Mouse (Mus musculus): ENCODE measurements around the gene Usf2. TPM values are rescaled to one million over a fixed set of nuclear protein-coding genes. Genes with fewer than 3 reads are reported as not detected.

The Usf2 gene
- polyA plus RNA-seq, 1 experiment, result 30.7 TPM

- peaks cover 6% of the 10 kb centered on the region; the same call in 1 of the 2 replicates for H3K27me3 ChIP-seq (ENCODE audit: control insufficient read depth)
- peaks cover 11% of the 10 kb centered on the region for H3K4me1 ChIP-seq (ENCODE audit: control insufficient read depth)
- no peak overlapping the region for H3K4me3 ChIP-seq (replicated peaks)
- no peaks in the 10 kb centered on the region for H3K9me3 ChIP-seq (ENCODE audit: control insufficient read depth, low read length)
- no peak for TF ChIP-seq GATA1 (IDR thresholded peaks at IDR 0.05; ENCODE audit: low read length)
- TF ChIP-seq TAL1 (IDR thresholded peaks at IDR 0.05; ENCODE audit: low read length), result no peak
- peaks cover 3% of the 10 kb centered on the region; the same call in 1 of the 2 replicates for H3K36me3 ChIP-seq (ENCODE audit: control insufficient read depth)
These were observed 7.8 kb upstream of the Usf2 start for GRCm38 (mm10) chr7:30964366-30964765.

GRCm38 (mm10) chr7:30962862-30963261 lies 6.3 kb upstream of the Usf2 start:
- no peaks in the 10 kb centered on the region for H3K9me3 ChIP-seq (ENCODE audit: control insufficient read depth, low read length)
- no peak for TF ChIP-seq TAL1 (IDR thresholded peaks at IDR 0.05; ENCODE audit: low read length)
- no peak for TF ChIP-seq GATA1 (IDR thresholded peaks at IDR 0.05; ENCODE audit: low read length)
- peaks cover 24% of the 10 kb centered on the region for H3K4me1 ChIP-seq (ENCODE audit: control insufficient read depth)
- H3K36me3 ChIP-seq (ENCODE audit: control insufficient read depth), result peaks cover 16% of the 10 kb centered on the region
- peaks cover 6% of the 10 kb centered on the region; the same call in 1 of the 2 replicates for H3K27me3 ChIP-seq (ENCODE audit: control insufficient read depth)
- no peak overlapping the region for H3K4me3 ChIP-seq (replicated peaks)

- Histone ChIP-seq H3K36me3 (ENCODE audit: control insufficient read depth) (peaks cover 20% of the 10 kb centered on the region), H3K4me3 (replicated peaks) (no peak overlapping the region), H3K9me3 (ENCODE audit: control insufficient read depth, low read length) (no peaks in the 10 kb centered on the region), H3K27me3 (ENCODE audit: control insufficient read depth) (peaks cover 6% of the 10 kb centered on the region; the same call in 1 of the 2 replicates), H3K4me1 (ENCODE audit: control insufficient read depth) (peaks cover 41% of the 10 kb centered on the region)
- no peak for TF ChIP-seq TAL1 (IDR thresholded peaks at IDR 0.05; ENCODE audit: low read length)
These were observed 3.3 kb upstream of the Usf2 start for GRCm38 (mm10) chr7:30959786-30960349.

GRCm38 (mm10) chr7:30958866-30959487 lies 2.4 kb upstream of the Usf2 start:
- peaks cover 29% of the 10 kb centered on the region for H3K36me3 ChIP-seq (ENCODE audit: control insufficient read depth)
- peaks cover 6% of the 10 kb centered on the region; the same call in 1 of the 2 replicates for H3K27me3 ChIP-seq (ENCODE audit: control insufficient read depth)
- no peak for TF ChIP-seq GATA1 (IDR thresholded peaks at IDR 0.05; ENCODE audit: low read length)
- no peak for TF ChIP-seq TAL1 (IDR thresholded peaks at IDR 0.05; ENCODE audit: low read length)
- no peak overlapping the region for H3K4me3 ChIP-seq (replicated peaks)
- peaks cover 43% of the 10 kb centered on the region for H3K4me1 ChIP-seq (ENCODE audit: control insufficient read depth)
- no peaks in the 10 kb centered on the region for H3K9me3 ChIP-seq (ENCODE audit: control insufficient read depth, low read length)

GRCm38 (mm10) chr7:30958109-30958865 lies 1.7 kb upstream of the Usf2 start:
- TF ChIP-seq GATA1 (IDR thresholded peaks at IDR 0.05; ENCODE audit: low read length) (no peak), TAL1 (IDR thresholded peaks at IDR 0.05; ENCODE audit: low read length) (no peak)
- H3K36me3 ChIP-seq (ENCODE audit: control insufficient read depth), result peaks cover 36% of the 10 kb centered on the region
- H3K9me3 ChIP-seq (ENCODE audit: control insufficient read depth, low read length), result no peaks in the 10 kb centered on the region
- peak overlapping the region; percentile 97 for H3K4me3 ChIP-seq (replicated peaks)
- H3K4me1 ChIP-seq (ENCODE audit: control insufficient read depth), result peaks cover 38% of the 10 kb centered on the region
- peaks cover 6% of the 10 kb centered on the region; the same call in 1 of the 2 replicates for H3K27me3 ChIP-seq (ENCODE audit: control insufficient read depth)

GRCm38 (mm10) chr7:30957367-30957783 lies 772 bp upstream of the Usf2 start:
- peaks cover 45% of the 10 kb centered on the region for H3K36me3 ChIP-seq (ENCODE audit: control insufficient read depth)
- peak overlapping the region; percentile 97 for H3K4me3 ChIP-seq (replicated peaks)
- TF ChIP-seq GATA1 (IDR thresholded peaks at IDR 0.05; ENCODE audit: low read length) (no peak), TAL1 (IDR thresholded peaks at IDR 0.05; ENCODE audit: low read length) (no peak)
- no peaks in the 10 kb centered on the region for H3K9me3 ChIP-seq (ENCODE audit: control insufficient read depth, low read length)
- peaks cover 38% of the 10 kb centered on the region for H3K4me1 ChIP-seq (ENCODE audit: control insufficient read depth)
- peaks cover 6% of the 10 kb centered on the region; the same call in 1 of the 2 replicates for H3K27me3 ChIP-seq (ENCODE audit: control insufficient read depth)

- peaks cover 38% of the 10 kb centered on the region for H3K4me1 ChIP-seq (ENCODE audit: control insufficient read depth)
- H3K9me3 ChIP-seq (ENCODE audit: control insufficient read depth, low read length), result no peaks in the 10 kb centered on the region
- TF ChIP-seq TAL1 (IDR thresholded peaks at IDR 0.05; ENCODE audit: low read length), result no peak
- no peak for TF ChIP-seq GATA1 (IDR thresholded peaks at IDR 0.05; ENCODE audit: low read length)
- no peaks in the 10 kb centered on the region for H3K27me3 ChIP-seq (ENCODE audit: control insufficient read depth)
- H3K4me3 ChIP-seq (replicated peaks), result peak overlapping the region; percentile 97
- H3K36me3 ChIP-seq (ENCODE audit: control insufficient read depth), result peaks cover 53% of the 10 kb centered on the region
These were observed 249 bp downstream of the Usf2 start for GRCm38 (mm10) chr7:30956357-30956751.

- no peak for TF ChIP-seq TAL1 (IDR thresholded peaks at IDR 0.05; ENCODE audit: low read length)
- TF ChIP-seq GATA1 (IDR thresholded peaks at IDR 0.05; ENCODE audit: low read length), result no peak
- Histone ChIP-seq H3K9me3 (ENCODE audit: control insufficient read depth, low read length) (no peaks in the 10 kb centered on the region), H3K36me3 (ENCODE audit: control insufficient read depth) (peaks cover 59% of the 10 kb centered on the region), H3K4me1 (ENCODE audit: control insufficient read depth) (peaks cover 38% of the 10 kb centered on the region), H3K27me3 (ENCODE audit: control insufficient read depth) (no peaks in the 10 kb centered on the region), H3K4me3 (replicated peaks) (peak overlapping the region; percentile 97)
These were observed 833 bp downstream of the Usf2 start for GRCm38 (mm10) chr7:30955584-30956356.
